Mouse (Mus musculus): Measurements from ENCODE around the gene Vps16. TPM values are rescaled to one million over a fixed set of nuclear protein-coding genes. Genes with fewer than 3 reads are reported as not detected.

Vps16 gene
- polyA plus RNA-seq, 1 experiment from 2014 or later: 119 TPM

Other genes with a start within 250 kb of the Vps16 start
- 620 and 646 TPM in 2 replicates for gene Snrpb, start 244.9 kb upstream of the Vps16 start, polyA plus RNA-seq (2016; fragmentation: Nextera tagmentation; extraction: Ambion mirVana)
- gene Tmc2, start 229.1 kb upstream of the Vps16 start, polyA plus RNA-seq (2016; fragmentation: Nextera tagmentation; extraction: Ambion mirVana): not detected in 2 replicates
- 367 and 368 TPM in 2 replicates for gene Nop56, start 149.9 kb upstream of the Vps16 start, polyA plus RNA-seq (2016; fragmentation: Nextera tagmentation; extraction: Ambion mirVana)
- 137 and 145 TPM in 2 replicates for gene Idh3b, start 139.8 kb upstream of the Vps16 start, polyA plus RNA-seq (2016; fragmentation: Nextera tagmentation; extraction: Ambion mirVana)
- 4.4 and 4.6 TPM in 2 replicates for gene Ebf4, start 129.2 kb upstream of the Vps16 start, polyA plus RNA-seq (2016; fragmentation: Nextera tagmentation; extraction: Ambion mirVana)
- gene Cpxm1, start 26.8 kb upstream of the Vps16 start, polyA plus RNA-seq (2016; fragmentation: Nextera tagmentation; extraction: Ambion mirVana): 98.0 and 106 TPM in 2 replicates
- gene Gm28372, start 19.1 kb upstream of the Vps16 start, polyA plus RNA-seq (2016; fragmentation: Nextera tagmentation; extraction: Ambion mirVana): 0.15 TPM in 1 of 2 replicates, not detected in the other
- 0.60 TPM in 1 of 2 replicates, not detected in the other for gene 1700020A23Rik, start 19.1 kb upstream of the Vps16 start, polyA plus RNA-seq (2016; fragmentation: Nextera tagmentation; extraction: Ambion mirVana)
- gene Tmem239, start 17.9 kb upstream of the Vps16 start, polyA plus RNA-seq (2016; fragmentation: Nextera tagmentation; extraction: Ambion mirVana): 0.20 TPM in 1 of 2 replicates, not detected in the other
- gene Pced1a, start 362 bp downstream of the Vps16 start, polyA plus RNA-seq (2016; fragmentation: Nextera tagmentation; extraction: Ambion mirVana): 14.7 TPM in 2 replicates
- 129 and 131 TPM in 2 replicates for gene Ptpra, start 25.9 kb downstream of the Vps16 start, polyA plus RNA-seq (2016; fragmentation: Nextera tagmentation; extraction: Ambion mirVana)
- 76.9 and 77.0 TPM in 2 replicates for gene Mrps26, start 139.4 kb downstream of the Vps16 start, polyA plus RNA-seq (2016; fragmentation: Nextera tagmentation; extraction: Ambion mirVana)
- gene Oxt, start 151.8 kb downstream of the Vps16 start, polyA plus RNA-seq (2016; fragmentation: Nextera tagmentation; extraction: Ambion mirVana): not detected in 2 replicates
- gene Avp, start 158.2 kb downstream of the Vps16 start, polyA plus RNA-seq (2016; fragmentation: Nextera tagmentation; extraction: Ambion mirVana): not detected in 2 replicates
- gene Fastkd5, start 205.7 kb downstream of the Vps16 start, polyA plus RNA-seq (2016; fragmentation: Nextera tagmentation; extraction: Ambion mirVana): 17.5 and 18.6 TPM in 2 replicates
- 15.5 and 16.3 TPM in 2 replicates for gene Ubox5, start 205.7 kb downstream of the Vps16 start, polyA plus RNA-seq (2016; fragmentation: Nextera tagmentation; extraction: Ambion mirVana)
- 6.2 and 6.5 TPM in 2 replicates for gene Lzts3, start 218.5 kb downstream of the Vps16 start, polyA plus RNA-seq (2016; fragmentation: Nextera tagmentation; extraction: Ambion mirVana)
- 55.6 and 58.3 TPM in 2 replicates for gene Ddrgk1, start 240.3 kb downstream of the Vps16 start, polyA plus RNA-seq (2016; fragmentation: Nextera tagmentation; extraction: Ambion mirVana)
- gene Itpa, start 243.3 kb downstream of the Vps16 start, polyA plus RNA-seq (2016; fragmentation: Nextera tagmentation; extraction: Ambion mirVana): 135 and 137 TPM in 2 replicates